Mouse (Mus musculus): ENCODE measurements around the gene Zfp280b.

The Zfp280b gene

GRCm38 (mm10) chr10:76032402-76033118, at the start of gene Zfp280b:
Zfp280b (plus strand) TSS chr10:76032650.
- ATAC-seq (ENCODE audit: insufficient number of reproducible peaks, low FRiP score, low TSS enrichment) = peak; percentile 99

GRCm38 (mm10) chr10:75990430-75991042, 41.9 kb upstream of the Zfp280b start:
- no peak for ATAC-seq (ENCODE audit: insufficient number of reproducible peaks, low FRiP score, low TSS enrichment)

- no peak for ATAC-seq (ENCODE audit: insufficient number of reproducible peaks, low FRiP score, low TSS enrichment)
Measured at GRCm38 (mm10) chr10:75993616-75994240, 38.7 kb upstream of the Zfp280b start.

GRCm38 (mm10) chr10:75994531-75995210, 37.8 kb upstream of the Zfp280b start:
- peak; percentile 79 for ATAC-seq (ENCODE audit: insufficient number of reproducible peaks, low FRiP score, low TSS enrichment)

GRCm38 (mm10) chr10:75995463-75995862, 37.0 kb upstream of the Zfp280b start:
- peak; percentile 56 for ATAC-seq (ENCODE audit: insufficient number of reproducible peaks, low FRiP score, low TSS enrichment)

GRCm38 (mm10) chr10:75996315-75996714, 36.1 kb upstream of the Zfp280b start:
- no peak for ATAC-seq (ENCODE audit: insufficient number of reproducible peaks, low FRiP score, low TSS enrichment)

- ATAC-seq (ENCODE audit: insufficient number of reproducible peaks, low FRiP score, low TSS enrichment) = no peak
Measured at GRCm38 (mm10) chr10:76001160-76001559, 31.3 kb upstream of the Zfp280b start.

- ATAC-seq (ENCODE audit: insufficient number of reproducible peaks, low FRiP score, low TSS enrichment) = peak; percentile 89
Measured at GRCm38 (mm10) chr10:76002101-76002521, 30.3 kb upstream of the Zfp280b start.

GRCm38 (mm10) chr10:76002615-76003014, 29.8 kb upstream of the Zfp280b start:
- ATAC-seq (ENCODE audit: insufficient number of reproducible peaks, low FRiP score, low TSS enrichment) = peak; percentile 7; the same call in 1 of the 2 replicates

- ATAC-seq (ENCODE audit: insufficient number of reproducible peaks, low FRiP score, low TSS enrichment) = no peak
Measured at GRCm38 (mm10) chr10:76003221-76003620, 29.2 kb upstream of the Zfp280b start.

GRCm38 (mm10) chr10:76006385-76006784, 26.1 kb upstream of the Zfp280b start:
- ATAC-seq (ENCODE audit: insufficient number of reproducible peaks, low FRiP score, low TSS enrichment) = no peak

GRCm38 (mm10) chr10:76009812-76010211, 22.6 kb upstream of the Zfp280b start:
- ATAC-seq (ENCODE audit: insufficient number of reproducible peaks, low FRiP score, low TSS enrichment) = no peak

GRCm38 (mm10) chr10:76012922-76013321, 19.5 kb upstream of the Zfp280b start:
- ATAC-seq (ENCODE audit: insufficient number of reproducible peaks, low FRiP score, low TSS enrichment) = no peak

- no peak for ATAC-seq (ENCODE audit: insufficient number of reproducible peaks, low FRiP score, low TSS enrichment)
Measured at GRCm38 (mm10) chr10:76016886-76017285, 15.6 kb upstream of the Zfp280b start.

- no peak for ATAC-seq (ENCODE audit: insufficient number of reproducible peaks, low FRiP score, low TSS enrichment)
Measured at GRCm38 (mm10) chr10:76021728-76022127, 10.7 kb upstream of the Zfp280b start.

GRCm38 (mm10) chr10:76023921-76024320, 8.5 kb upstream of the Zfp280b start:
- no peak for ATAC-seq (ENCODE audit: insufficient number of reproducible peaks, low FRiP score, low TSS enrichment)

- ATAC-seq (ENCODE audit: insufficient number of reproducible peaks, low FRiP score, low TSS enrichment) = no peak
Measured at GRCm38 (mm10) chr10:76025470-76026190, 6.8 kb upstream of the Zfp280b start.

- no peak for ATAC-seq (ENCODE audit: insufficient number of reproducible peaks, low FRiP score, low TSS enrichment)
Measured at GRCm38 (mm10) chr10:76027127-76028015, 5.1 kb upstream of the Zfp280b start.

- no peak for ATAC-seq (ENCODE audit: insufficient number of reproducible peaks, low FRiP score, low TSS enrichment)
Measured at GRCm38 (mm10) chr10:76028016-76028366, 4.5 kb upstream of the Zfp280b start.

All from cerebellum, adult (tissue).